Mouse (Mus musculus) A20 (cell line): ENCODE measurements around the gene Klhl22.
A peak's percentile ranks its signal among the peaks of the same experiment; 100 is the strongest.

Experiments used
- DNase-seq: peaks from one replicate; pipeline ENCODE4 v3.0.0-alpha.2; 2011; ENCODE audit warnings: low read depth, low spot score

Gene Klhl22

DNA sequence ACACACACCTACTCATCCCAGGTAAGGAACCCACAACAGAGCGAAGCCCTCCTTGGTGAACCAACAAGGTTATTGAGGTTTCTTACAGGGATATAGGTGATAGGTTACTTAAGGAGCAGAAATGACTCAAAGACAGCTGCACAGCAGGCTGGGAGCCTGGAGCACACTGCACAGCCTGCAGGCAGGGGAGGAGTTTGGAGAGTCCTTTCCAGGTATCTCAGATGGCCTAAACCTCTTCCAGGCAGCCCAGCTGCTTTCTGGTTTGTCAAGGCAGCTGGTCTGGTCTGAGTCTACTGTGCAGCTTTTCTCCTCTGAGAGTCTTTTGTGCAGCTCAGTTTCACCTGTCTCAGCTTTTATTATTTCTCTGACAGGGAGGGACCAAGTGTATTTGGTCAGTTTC lies 1.7 kb upstream of the Klhl22 start:
- DNase-seq: no peak

DNA sequence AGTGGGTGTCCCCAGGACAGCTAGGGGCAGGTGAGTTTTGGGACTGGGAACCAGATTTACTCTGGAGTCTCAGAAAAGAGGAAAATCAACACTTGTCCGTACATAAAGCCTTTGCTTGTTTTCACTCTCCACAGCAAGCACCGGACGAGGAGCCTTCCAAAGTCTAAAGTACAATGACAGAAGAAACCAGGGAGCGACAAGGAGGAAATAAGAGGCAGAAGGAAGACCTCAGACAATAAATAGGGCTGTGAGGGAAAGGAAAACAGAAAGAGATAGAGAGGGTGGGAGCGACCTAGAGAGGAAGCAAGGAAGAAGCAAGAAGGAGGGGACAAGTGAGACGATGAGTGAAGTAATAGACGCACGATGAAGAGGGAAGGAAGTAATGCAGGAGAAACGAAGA lies 516 bp upstream of the Klhl22 start:
- no peak for DNase-seq

DNA sequence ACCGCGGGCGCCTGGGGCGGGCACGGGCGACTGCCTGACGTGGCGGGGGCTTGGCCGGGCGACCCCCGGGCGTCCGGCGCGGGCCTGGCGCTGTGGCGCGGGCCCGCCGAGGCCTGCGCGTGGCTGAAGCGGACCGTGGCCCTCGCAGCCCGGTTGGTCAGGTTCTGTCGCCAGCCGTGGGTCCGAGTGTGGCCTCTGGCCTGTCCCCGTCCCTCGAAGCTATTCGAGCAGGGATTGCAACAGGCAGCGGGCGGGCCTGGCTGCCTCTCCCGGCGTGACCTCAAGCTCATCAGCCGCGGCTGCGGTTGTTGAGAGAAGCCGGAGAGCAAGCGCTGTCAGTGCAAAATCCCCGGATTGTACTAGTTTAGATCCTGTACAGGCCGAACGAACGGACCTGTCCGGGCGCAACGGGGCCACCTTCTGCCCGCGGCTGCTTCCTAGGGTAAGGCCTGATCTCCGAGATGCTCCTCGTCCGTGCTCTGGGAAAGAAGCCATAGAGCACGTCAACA lies 449 bp downstream of the Klhl22 start:
- DNase-seq: no peak

DNA sequence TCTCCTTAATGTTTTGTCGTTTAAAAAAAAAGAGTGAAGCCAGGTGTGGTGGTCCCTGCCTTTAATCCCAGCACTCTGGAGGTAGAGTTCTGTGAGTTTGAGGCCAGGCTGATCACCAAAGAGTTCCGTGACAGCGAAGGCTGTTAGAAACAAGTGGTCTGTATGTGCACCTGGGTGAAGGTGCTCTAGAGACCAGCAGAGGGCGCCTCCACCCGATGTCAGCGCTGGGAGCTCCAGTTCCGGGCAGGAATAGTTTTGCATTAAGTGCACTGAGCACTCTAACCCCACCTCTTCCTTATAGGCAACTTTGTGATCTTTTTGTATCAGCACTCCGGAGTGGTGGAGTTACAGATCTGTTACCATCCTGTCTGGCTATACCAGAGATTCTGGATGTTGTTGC lies 1.2 kb downstream of the Klhl22 start:
- DNase-seq: peak; percentile 51

DNA sequence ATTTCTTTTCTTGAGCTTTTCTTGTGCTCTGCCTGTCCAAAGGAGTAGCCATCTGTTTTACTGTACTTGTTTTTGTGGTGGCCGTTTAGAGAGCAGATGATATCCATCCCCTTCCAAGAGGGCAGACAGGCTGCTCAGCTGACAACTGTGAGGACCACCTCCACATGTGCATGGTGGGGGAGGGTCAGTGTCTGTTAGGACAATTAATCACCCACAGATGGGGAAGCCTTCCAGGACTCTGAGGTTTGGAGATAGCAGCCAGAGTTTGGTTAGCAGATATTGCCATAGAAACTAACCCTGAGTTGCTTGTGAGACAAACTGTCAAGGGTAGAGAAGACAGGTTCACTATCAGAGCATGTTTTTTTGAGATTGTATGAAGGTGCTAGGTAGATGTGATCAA lies 1.7 kb downstream of the Klhl22 start:
- DNase-seq: no peak

DNA sequence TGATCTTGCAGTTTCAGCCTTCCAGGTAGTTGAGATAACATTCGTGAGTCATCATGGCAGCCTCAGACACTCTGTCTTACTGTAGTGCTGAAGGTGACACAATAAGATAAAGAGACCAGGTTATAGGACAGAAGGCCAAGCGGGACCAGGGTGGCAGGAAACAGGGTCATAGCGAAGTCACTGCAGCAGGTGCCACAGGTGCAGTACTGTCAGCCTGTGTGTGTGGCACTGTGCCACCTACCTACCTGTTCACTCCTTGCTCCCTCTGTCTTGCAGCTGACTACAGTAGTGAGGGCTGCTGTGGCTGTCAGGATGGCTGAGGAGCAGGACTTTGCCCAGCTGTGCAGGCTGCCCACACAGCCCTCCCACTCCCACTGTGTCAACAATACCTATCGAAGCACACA lies 4.7 kb downstream of the Klhl22 start:
- DNase-seq: no peak

DNA sequence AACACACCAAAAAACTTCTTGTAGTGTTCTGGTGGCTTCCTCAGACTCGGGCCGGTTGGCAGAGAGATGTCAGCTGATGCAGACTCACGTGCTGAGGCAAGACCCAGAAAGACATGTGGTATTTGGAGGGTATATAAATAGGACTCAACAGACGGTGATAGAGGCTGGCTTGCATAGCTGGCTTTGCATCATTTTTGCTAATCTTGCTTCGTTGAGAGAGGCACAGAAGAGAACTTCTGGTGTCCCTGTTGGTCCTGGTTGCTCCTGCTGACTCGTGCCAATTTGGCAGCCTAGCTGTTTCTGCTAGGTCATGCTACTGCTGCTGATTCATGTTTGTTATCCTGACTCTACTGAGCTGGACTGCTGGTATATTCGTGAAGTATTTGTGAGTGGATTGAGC lies 9.4 kb downstream of the Klhl22 start:
- DNase-seq: no peak

DNA sequence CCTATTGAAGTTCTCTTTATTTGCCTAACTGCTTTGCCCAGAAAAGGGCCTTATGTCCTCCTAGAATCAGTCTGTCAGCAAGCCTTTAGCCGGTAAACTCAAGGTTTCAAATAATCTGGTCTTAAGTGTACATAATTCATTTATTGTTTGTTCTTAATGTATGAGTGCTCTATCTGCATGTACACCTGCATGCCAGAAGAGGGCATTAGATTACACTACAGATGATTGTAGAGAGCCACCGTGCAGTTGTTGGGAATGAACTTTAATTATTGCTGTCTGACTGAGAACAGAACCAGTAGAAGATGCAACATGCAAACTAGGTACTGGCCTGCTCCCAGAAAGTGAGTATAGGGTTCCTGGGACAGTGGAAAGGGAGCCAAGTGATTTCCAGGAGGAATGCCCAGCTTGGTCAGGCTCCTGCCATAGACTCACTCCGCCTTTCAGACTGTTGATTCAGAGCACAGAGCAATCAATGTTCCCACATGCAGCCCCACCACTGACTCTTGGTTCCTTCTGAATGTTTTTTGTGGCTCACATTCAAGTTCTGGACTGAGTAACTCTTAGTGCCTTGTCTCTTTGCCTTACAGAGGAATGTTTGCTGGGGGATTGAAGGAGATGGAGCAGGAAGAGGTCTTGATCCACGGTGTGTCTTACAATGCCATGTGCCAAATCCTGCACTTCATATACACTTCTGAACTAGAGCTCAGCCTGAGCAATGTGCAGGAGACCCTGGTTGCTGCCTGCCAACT lies 11.9 kb downstream of the Klhl22 start:
- DNase-seq: peak; percentile 25

DNA sequence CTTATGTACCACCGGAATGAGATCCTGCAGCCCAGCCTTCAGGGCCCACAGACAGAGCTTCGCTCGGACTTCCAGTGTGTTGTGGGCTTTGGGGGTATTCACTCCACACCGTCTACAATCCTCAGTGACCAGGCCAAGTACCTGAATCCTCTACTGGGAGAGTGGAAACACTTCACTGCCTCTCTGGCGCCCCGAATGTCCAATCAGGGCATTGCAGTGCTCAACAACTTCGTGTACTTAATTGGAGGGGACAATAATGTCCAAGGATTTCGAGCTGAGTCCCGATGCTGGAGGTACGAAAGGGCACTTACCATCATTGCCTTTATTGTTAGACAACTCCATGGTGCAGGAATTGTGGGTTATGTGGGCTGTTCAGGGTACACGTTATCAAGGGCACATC lies 17.4 kb downstream of the Klhl22 start:
- peak; percentile 18 for DNase-seq

DNA sequence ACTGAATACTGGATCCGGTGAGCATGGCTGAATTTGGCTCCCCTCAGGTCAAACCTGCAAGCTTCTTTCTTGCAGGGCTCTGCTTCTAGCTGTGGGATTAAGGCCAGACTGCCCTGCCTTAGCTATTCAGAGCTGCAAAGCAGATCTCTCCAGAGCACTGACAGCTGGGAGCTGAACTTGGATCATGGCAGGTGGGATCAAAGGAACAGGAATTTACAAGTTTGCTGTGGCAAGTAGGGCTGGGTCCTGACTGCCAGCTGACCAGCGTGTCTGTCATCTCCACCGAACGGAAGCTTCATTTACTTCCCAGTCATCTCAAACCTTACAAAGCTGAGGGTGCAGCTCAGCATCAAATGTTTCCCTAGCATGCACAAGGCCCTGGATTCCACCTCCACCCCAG lies 18.8 kb downstream of the Klhl22 start:
- no peak for DNase-seq

DNA sequence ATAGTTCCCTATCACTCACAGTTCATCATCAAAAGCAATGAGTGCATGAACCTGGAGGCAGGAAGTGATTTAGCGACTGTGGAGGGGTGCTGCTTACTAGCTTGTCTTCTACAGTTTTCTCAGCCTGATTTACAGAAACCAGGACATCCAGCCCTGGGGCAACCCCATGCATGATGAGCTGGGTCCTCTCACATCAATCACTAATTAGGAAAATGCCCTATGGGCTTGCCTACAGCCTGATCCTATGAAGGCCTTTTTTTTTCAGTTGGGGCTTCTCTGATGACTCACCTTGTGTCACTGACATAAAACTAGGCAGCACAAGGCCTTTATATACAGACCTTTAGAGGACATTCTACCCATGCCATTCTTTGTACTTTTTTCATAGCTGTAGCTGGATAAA lies 20.3 kb downstream of the Klhl22 start:
- DNase-seq: no peak

DNA sequence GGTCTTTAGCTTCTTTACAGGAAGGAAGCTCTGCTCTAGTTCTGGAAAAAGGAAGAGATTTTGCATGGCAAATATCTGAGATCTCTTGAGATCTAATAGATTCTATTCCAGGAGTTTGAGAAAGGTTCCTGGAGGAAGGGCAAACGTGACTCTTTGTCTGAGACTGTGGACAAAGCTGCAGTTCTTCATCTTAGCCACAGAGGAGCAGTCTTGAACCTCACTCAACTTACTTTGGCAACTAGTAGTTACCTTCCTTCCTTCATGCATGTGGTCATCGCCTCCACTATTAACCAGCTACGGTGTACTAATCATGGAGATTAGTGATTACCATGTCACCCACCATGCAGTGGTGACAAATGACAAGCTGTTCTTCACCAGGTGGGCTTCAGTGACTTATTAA lies 25.9 kb downstream of the Klhl22 start:
- DNase-seq: peak; percentile 29

DNA sequence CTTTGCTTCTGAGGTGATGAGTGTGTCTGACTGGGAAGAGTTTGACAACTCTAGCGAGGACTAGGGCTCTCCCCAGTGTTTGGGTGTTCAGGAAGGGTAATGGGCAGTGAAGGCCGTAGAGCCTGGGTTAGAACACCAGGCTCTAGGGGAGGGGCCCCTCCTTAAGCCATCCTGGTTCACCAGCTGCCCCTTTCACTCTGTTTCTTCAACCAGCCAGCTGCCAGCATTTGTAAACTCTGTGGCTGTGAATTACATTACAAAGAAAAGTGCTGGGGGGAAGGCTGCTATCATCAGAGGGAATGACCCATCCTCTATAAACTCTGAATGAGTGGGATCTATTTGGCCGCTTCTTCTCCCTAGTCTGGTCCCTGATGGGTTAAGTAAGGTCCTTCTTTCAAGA lies 33.3 kb downstream of the Klhl22 start:
- DNase-seq: no peak

DNA sequence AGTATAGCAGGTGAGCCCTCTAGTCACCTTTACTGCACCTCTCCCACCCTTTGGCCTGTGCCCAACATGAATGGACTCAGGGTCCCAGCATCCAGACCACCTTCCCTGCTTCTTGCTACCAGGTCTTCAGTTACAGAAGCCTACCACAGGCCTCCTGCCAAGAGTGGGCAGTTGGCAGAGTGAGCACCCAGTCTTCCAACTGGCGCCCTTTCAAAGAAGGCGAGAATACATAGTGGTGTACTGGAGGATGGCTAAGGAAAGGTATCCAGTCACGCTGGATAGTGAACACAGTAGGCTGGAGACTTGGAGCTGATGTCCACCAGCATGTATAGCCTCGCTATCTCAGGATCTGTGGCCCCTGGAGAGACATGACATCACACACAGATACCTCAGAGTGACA lies 34.6 kb downstream of the Klhl22 start:
- DNase-seq: no peak

DNA sequence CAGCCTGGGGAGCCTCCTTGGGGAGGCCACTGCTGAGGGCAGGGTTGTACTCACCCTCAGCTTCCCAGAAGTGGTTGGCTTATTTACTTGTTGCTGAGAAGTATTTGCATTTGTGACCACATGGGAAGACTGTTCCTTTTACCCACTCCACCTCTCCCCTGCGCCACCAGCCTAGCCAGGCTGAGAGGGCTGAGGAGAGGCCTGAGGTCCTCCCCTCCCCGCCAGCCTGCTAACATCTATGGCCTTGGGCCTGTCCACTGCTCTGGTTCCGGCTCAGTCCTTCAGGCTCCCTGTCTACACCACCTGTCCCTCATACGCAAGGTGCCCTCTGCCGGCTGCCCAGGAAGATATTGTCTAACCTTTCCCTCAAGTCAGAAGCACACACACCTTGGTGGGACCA lies 36.2 kb downstream of the Klhl22 start:
- no peak for DNase-seq

DNA sequence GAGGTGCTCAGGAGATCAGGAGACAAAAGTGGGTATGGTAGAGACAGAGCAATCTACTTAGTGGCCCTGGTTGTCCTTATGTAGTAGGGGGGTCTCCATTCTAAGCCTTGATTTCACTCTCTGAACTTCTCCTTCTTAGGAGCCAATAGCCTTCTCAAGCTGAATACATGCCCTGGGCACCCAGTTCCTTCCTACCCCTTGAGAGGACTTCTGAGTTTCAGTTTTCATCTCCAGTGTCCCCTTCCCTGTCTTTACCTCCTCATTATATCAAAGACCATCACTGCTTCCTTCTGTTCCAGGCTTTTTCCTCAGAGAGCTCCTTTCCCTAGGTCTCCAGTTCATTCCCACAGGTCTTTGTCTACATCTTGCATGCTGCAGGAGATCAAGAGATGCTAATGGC lies 37.1 kb downstream of the Klhl22 start:
- no peak for DNase-seq

DNA sequence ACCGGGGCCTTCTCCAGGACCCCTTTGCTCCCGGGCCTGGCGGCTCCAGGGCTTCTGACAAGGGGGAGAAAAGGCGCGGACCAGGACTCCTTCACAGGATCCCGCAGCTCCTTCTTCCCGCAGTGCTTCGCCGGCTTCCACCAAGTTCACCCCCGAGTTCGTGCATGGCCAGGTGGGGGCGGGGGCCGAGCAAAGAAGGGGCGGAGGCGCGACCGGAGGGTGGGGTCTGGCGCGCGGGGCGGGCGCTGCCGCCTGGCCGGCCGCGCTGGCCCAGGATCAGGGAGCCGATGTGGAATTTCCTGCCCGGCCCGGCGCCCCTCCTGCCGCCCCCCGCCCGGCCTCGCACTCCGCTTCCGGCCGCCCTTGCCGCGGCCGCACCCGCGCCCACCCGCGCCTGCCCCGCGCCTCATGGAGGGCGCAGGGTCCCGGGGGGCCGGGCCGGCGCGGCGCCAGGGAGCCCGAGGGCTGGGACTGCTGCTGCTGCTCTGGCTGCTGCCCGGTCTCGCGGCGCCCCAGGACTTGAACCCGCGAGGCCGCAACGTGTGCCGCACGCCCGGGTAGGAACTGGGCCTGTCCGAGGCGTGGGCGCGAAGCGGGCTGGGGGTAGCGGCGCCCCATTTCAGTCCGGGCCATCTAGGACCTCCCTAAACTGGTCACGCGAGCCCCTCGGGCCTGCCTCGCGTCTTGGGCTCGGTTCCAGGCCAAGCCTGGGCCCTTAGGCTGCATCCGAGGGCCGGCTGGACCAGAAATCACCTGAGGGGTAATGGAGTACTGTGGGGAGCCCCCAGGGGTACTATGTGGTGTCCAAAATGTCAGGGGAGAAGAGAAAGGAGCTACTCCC lies 37.8 kb downstream of the Klhl22 start, which contains the start of gene Scarf2:
TSS of gene Scarf2 (plus strand) at position 312 of the 841 bp plus-strand sequence.
- DNase-seq: no peak

DNA sequence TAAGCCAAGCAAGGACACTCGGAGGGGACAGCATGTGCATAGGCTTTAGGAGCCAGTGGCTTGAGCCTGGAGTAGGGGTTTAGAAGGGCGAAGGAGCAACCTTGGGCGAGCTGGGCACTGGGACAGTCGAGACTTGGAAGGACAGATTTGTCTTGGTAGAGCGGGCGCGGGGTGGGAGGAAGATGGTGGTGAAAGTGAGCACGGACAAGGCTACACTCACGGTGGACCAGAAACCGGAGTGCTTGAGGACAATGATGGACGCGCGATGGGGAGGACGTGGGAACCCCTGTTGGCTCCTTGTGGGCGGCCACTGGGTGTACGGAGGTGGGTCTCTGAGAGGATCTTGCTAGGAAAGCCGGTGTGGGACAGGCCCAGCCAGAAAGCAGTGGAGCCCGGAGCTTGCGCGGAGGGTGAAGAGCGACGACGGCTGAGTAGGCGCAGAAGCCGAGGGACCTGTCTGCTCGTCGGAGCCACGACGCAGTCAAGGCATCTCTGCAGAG lies 38.4 kb downstream of the Klhl22 start:
- DNase-seq: no peak

DNA sequence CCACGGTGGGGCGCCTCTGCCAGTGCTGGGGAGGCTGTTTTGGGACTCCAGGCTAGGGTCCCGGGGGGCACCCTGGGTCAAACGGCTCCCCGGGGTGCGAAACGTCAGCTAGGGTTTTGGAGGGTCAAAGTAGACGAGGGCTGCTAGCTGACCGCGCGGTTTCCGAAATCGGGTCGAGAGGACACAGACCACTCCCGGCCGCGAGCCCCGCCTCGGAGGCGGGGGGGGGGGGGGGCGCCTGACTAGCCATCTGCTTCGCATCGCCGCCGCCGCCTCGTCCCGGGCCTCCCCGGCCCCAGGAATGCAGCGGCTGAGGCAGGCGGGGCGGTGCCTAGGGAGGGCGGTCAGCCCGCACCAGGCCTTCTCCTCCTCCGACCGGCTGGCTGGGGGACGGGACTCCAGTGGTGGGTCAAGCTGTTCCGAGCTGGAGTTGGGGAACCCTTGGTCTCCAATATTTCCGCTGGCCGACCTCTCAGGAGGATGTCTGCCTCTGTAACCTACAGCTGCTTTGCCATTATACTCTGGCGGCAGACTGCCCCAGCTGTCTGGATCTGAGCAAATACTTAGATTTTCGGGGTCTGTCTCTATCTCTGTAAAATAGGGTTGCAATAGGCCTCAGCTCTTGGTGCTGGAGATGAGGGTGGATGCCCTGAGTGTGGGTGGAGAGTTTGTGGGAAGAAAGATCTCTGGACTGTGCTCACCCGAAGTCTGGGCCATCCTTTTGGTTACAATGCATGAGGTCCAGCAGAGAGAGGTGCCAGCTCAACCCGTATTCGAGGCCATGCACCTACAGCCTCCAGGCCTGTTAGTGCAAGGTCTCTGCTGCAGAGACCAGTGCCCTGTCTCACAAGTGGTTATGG lies 39.1 kb downstream of the Klhl22 start:
- DNase-seq: no peak

DNA sequence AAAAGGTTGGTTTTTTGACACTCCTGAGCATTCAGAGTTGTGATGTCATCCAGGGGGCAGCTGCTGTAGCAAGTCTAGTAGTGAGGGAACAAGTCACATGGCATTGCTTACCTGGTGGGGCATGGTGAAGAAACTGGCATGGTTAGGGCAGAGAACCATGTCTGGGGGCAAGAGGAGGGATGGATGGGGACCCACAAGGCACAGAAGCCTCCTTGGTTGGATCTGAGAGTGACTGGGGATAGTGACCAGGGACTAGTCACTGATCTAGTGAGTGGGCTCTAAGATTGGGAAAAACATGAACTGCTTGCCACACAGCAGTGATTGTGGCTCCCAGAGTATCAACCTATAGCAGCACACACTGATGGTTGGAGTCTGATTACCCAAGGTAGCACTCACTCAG lies 40.2 kb downstream of the Klhl22 start:
- no peak for DNase-seq

DNA sequence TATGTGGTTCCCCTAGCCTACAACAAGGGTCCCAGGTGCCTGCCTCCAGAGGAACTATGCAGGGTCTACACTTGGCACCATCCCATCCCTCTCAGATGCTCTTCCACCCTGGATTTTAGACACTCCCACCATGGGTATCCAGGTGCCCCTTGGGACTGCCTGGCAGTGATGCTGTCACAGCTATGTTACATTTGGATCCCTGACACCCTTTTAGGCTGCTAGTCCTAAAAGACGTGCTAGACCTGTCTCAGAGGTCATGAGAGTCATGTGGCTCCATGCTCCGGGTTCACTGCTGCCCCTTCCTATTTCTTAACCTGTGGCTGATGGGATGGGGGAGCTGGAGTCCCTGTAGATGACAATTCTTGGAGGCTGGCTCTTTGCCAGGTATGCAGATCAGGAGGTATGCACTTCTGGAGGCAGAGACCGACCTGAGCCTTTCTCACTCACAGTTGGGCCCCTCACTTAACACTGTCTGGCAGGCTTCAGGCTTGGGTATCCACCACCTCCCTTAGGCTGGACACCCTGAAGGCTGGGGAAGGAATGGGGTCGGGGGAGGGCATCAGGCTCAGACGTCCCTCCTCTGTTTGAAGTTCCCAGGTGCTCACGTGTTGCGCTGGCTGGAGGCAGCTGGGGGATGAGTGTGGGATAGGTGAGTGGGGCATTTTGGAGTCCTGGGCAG lies 42.5 kb downstream of the Klhl22 start:
- DNase-seq: no peak
